Mouse (Mus musculus) embryonic facial prominence, embryonic 13.5 days (tissue): ENCODE measurements around the gene Ccdc8. TPM values are rescaled to one million over a fixed set of nuclear protein-coding genes. Genes with fewer than 3 reads are reported as not detected.

Source experiments
- ATAC-seq: fragments of 200-750 bp; cut with Nextera tagmentation; 2 replicates; pipeline ENCODE4 v1.8.0; 2017; ENCODE audit warnings: low read depth; ENCODE audit not compliant: insufficient number of reproducible peaks, insufficient read depth, low FRiP score, low TSS enrichment
- H3K27ac ChIP-seq: fragments of 300-500 bp; sonication (generic); 2 replicates; pipeline ENCODE4 v1.5.1; 2015; ENCODE audit warnings: moderate library complexity, mild to moderate bottlenecking, inconsistent platforms
- H3K27me3 ChIP-seq: fragments of 300-500 bp; sonication (generic); 2 replicates; pipeline ENCODE4 v1.6.1; 2015; ENCODE audit warnings: mild to moderate bottlenecking, inconsistent platforms
- H3K36me3 ChIP-seq: fragments of 300-500 bp; sonication (generic); 2 replicates; pipeline ENCODE4 v1.6.1; 2015; ENCODE audit warnings: mild to moderate bottlenecking, inconsistent platforms
- H3K4me1 ChIP-seq: fragments of 300-500 bp; sonication (generic); 2 replicates; pipeline ENCODE4 v1.6.1; 2015; ENCODE audit warnings: inconsistent platforms
- H3K4me2 ChIP-seq: fragments of 300-500 bp; sonication (generic); 2 replicates; pipeline ENCODE4 v1.6.1; 2015; ENCODE audit warnings: moderate library complexity, mild to moderate bottlenecking, inconsistent platforms
- H3K4me3 ChIP-seq: fragments of 300-500 bp; sonication (generic); 2 replicates; pipeline ENCODE4 v1.5.1; 2015; ENCODE audit warnings: mild to moderate bottlenecking, inconsistent platforms
- H3K9ac ChIP-seq: fragments of 300-500 bp; sonication (generic); 2 replicates; pipeline ENCODE4 v1.6.1; 2015; ENCODE audit warnings: mild to moderate bottlenecking, inconsistent platforms
- H3K9me3 ChIP-seq: fragments of 300-500 bp; sonication (generic); 2 replicates; pipeline ENCODE4 v1.6.1; 2016; ENCODE audit warnings: inconsistent platforms
- WGBS: fragments of 180-500 bp; shearing (Covaris S2); methylation state at CpG from one replicate; pipeline ENCODE4 v1.1.7; 2015; ENCODE audit warnings: mixed read lengths; 5-methylcytosine and 5-hydroxymethylcytosine counted together
- polyA plus RNA-seq: library from polyadenylated mRNA; unstranded; fragments of >200 nt; fragmentation: Nextera tagmentation; extraction: Ambion mirVana; gene quantifications from 2 replicates; pipeline ENCODE4 v1.2.1, GENCODE M21; 2015

The Ccdc8 gene
- polyA plus RNA-seq = 20.7 and 22.1 TPM in 2 replicates

- no peak for ATAC-seq
- Histone ChIP-seq H3K9me3 (no peaks in the 10 kb centered on the region), H3K9ac (peak within 1 kb of the TSS; percentile 87; the same call in 1 of the 2 replicates), H3K27ac (peak within 1 kb of the TSS; percentile 92), H3K4me2 (peak within 1 kb of the TSS; percentile 86), H3K27me3 (no peaks in the 10 kb centered on the region), H3K4me1 (peaks cover 76% of the 10 kb centered on the region), H3K36me3 (peaks cover 6% of the 10 kb centered on the region), H3K4me3 (peak within 1 kb of the TSS; percentile 68)
- 93% methylated on average over 5 of the region's 5 CpGs for WGBS
These were observed at the start of gene Ccdc8 for GRCm38 (mm10) chr7:16992451-16992807. Ccdc8 (plus strand) TSS chr7:16992708.

DNA sequence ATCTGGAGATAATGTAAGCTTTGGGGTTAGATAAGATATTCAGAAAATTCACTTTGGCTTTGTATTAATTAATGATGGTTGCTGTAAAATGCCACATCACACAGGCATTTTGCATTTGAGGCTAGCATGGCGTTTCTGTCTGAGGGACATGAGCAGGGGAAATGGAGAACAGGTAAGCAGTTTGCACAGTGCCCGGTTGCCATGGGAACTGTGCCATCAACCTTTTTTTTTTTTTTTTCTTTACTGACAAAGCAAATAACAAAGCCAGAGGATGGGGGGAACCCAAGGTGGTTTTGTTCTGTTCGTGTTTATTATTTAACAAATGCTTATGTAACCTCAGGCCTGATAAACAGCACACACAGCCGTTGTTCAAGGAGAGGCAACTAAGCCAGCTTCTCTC is 49.6 kb upstream of the Ccdc8 start:
- no peak for ATAC-seq
- Histone ChIP-seq H3K9me3 (no peaks in the 10 kb centered on the region), H3K4me1 (peaks cover 48% of the 10 kb centered on the region), H3K4me3 (no peak overlapping the region), H3K27ac (no peak overlapping the region), H3K4me2 (no peak overlapping the region), H3K9ac (no peak overlapping the region), H3K36me3 (no peaks in the 10 kb centered on the region), H3K27me3 (peaks cover 32% of the 10 kb centered on the region)
- 57% methylated on average over 4 of the region's 4 CpGs for WGBS

DNA sequence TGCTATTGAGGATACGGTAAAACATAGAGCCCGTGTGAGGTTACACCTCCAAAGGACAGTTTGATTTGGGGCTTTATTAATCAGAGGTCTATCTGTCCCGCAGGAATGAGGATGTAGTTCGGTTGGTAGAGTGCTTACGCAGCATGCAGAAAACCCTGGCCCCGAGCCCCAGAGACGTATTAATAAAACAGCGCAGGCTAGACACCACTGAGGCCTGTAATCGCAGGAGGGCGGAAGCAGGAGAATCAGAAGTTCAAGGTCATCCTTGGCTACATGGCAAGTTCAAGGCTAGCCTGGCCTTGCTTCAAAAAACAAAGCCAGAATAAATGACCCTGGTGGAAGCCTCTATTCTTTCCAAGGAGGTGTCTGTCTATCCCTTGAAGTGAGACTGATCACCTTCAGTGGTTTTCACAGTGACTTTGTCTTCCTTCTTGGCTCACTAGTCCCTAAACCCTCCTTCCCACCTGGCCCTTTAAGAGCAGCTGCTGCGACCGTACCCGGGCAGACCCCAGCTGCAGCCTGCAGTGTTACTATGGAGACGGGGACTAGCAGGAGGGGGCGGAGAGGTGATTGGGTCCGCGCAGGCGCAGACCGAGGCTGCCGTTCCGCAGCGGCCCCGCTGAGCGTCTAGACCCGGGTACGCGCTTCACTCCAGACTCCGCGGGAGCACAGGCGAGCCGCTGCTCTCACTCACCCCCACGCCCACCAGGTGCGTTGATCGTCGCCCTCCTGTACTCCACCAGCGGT is 48.3 kb upstream of the Ccdc8 start, which contains the start of gene Pnmal2:
Gene Pnmal2 (plus strand): TSS at position 622 of the 747 bp plus-strand sequence.
- peaks cover 55% of the 10 kb centered on the region for H3K4me1 ChIP-seq
- peak within 1 kb of the TSS; percentile 87 for H3K4me2 ChIP-seq
- H3K27me3 ChIP-seq = peaks cover 46% of the 10 kb centered on the region
- no peaks in the 10 kb centered on the region for H3K9me3 ChIP-seq
- no peak within 1 kb of the TSS for H3K27ac ChIP-seq
- WGBS = 14% methylated on average over 36 of the region's 36 CpGs
- ATAC-seq = peak; percentile 82
- H3K36me3 ChIP-seq = no peaks in the 10 kb centered on the region
- H3K4me3 ChIP-seq = peak within 1 kb of the TSS; percentile 67
- peak within 1 kb of the TSS; percentile 84 for H3K9ac ChIP-seq

DNA sequence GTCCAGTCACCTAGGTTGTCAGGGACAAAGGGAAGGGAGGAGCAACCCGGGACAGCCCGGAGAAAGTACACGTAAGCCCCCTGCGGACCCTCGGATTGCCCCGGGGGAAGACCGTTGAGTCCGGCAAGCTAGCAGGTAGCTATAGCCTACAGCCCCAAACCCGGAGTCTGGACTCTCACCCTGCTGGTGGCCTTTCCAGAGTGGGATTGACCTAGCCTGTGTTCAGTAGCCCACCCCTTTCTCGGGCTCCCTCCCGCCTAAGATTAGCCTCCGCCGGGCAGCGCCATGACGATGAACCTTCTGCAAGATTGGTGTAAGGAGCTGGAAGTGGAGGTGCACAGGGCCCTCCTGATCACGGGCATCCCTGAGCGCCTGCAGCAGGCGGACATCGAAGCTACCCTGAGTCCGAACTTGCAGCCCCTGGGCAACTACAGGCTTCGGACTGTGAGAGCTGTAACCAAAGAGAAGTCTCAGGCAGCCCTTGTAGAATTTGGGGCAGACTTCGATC is 47.6 kb upstream of the Ccdc8 start:
- ATAC-seq = no peak; the same call in 1 of the 2 replicates
- H3K4me2 ChIP-seq = peak overlapping the region; percentile 87
- peak overlapping the region; percentile 67 for H3K4me3 ChIP-seq
- H3K27ac ChIP-seq = no peak overlapping the region
- no peaks in the 10 kb centered on the region for H3K36me3 ChIP-seq
- no peaks in the 10 kb centered on the region for H3K9me3 ChIP-seq
- peaks cover 52% of the 10 kb centered on the region for H3K27me3 ChIP-seq
- H3K9ac ChIP-seq = peak overlapping the region; percentile 84
- under 1% methylated on average over 22 of the region's 22 CpGs for WGBS
- peaks cover 59% of the 10 kb centered on the region for H3K4me1 ChIP-seq

- Histone ChIP-seq H3K4me3 (peak overlapping the region; percentile 67), H3K36me3 (no peaks in the 10 kb centered on the region), H3K4me1 (peaks cover 59% of the 10 kb centered on the region), H3K4me2 (peak overlapping the region; percentile 87), H3K27ac (no peak overlapping the region), H3K9me3 (no peaks in the 10 kb centered on the region), H3K27me3 (peaks cover 53% of the 10 kb centered on the region), H3K9ac (peak overlapping the region; percentile 84)
- WGBS = 15% methylated on average over 17 of the region's 17 CpGs
- no peak for ATAC-seq
These were observed 47.1 kb upstream of the Ccdc8 start for GRCm38 (mm10) chr7:16945419-16945818.

DNA sequence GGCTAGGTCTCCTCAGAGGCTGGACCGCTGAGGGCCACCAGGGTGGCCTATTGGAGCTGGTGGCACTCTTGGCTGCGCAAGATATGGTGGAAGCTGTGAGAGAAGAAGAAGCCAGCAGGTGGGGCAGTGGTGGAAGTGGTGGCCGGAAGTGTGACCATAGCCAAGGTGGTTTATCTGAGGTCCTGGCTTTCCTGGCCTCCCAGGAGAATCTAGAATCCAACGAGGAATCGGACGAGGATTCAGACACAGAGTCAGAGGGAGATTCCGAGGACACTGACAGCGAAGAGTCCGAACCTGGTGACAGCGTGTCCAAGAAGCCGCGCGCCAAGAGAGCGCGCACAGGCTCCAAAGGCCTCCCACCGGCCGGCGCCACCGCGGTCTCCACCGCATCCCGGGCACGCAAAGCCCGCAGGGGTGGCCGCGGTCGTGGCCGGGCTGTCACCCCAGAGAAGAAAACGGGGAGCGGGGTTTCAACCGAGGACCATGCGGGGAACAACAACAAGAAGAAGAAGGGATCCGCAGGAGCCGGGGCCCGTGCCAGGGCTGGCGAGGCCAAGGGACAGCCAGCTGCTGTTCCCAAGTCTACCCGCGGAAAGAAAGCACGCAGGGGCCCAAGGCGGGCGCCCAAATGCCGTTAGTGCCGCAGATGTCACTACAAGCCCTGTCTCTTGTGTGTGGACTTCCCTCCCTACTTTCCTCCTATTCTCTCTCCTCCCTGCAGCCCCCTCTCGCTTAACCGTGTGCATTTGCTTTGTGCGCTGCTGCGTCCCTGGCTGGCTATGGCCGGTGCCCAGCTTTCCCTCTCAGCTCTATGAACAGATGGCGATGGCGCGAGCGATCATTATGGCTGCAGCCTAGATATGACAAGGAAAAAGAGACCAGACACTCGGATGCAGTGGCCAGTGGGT is 45.8 kb upstream of the Ccdc8 start:
- Histone ChIP-seq H3K4me2 (peak overlapping the region; percentile 87), H3K27ac (no peak overlapping the region), H3K36me3 (no peaks in the 10 kb centered on the region), H3K4me1 (peaks cover 62% of the 10 kb centered on the region), H3K4me3 (peak overlapping the region; percentile 67), H3K9ac (peak overlapping the region; percentile 64), H3K27me3 (peaks cover 53% of the 10 kb centered on the region), H3K9me3 (no peaks in the 10 kb centered on the region)
- WGBS = 2% methylated on average over 53 of the region's 53 CpGs
- ATAC-seq = no peak

- Histone ChIP-seq H3K36me3 (no peaks in the 10 kb centered on the region), H3K27me3 (peaks cover 53% of the 10 kb centered on the region), H3K9me3 (no peaks in the 10 kb centered on the region), H3K9ac (no peak overlapping the region; the same call in 1 of the 2 replicates), H3K4me1 (peaks cover 62% of the 10 kb centered on the region), H3K4me2 (peak overlapping the region; percentile 87), H3K27ac (no peak overlapping the region), H3K4me3 (peak overlapping the region; percentile 67)
- 14% methylated on average over 21 of the region's 22 CpGs for WGBS
- ATAC-seq = no peak
These were observed 45.1 kb upstream of the Ccdc8 start for GRCm38 (mm10) chr7:16947349-16947895.

- peaks cover 62% of the 10 kb centered on the region for H3K4me1 ChIP-seq
- peaks cover 53% of the 10 kb centered on the region for H3K27me3 ChIP-seq
- H3K4me2 ChIP-seq = peak overlapping the region; percentile 87
- H3K36me3 ChIP-seq = no peaks in the 10 kb centered on the region
- no peaks in the 10 kb centered on the region for H3K9me3 ChIP-seq
- H3K4me3 ChIP-seq = no peak overlapping the region
- H3K27ac ChIP-seq = no peak overlapping the region
- 0 out of 2 replicates have a peak overlapping the region, but pooled peaks have one; percentile 12 for H3K9ac ChIP-seq
- peak; percentile 22; the same call in 1 of the 2 replicates for ATAC-seq
- 11% methylated on average over 4 of the region's 4 CpGs for WGBS
These were observed 44.5 kb upstream of the Ccdc8 start for GRCm38 (mm10) chr7:16947959-16948361.

- no peak overlapping the region for H3K27ac ChIP-seq
- no peak overlapping the region for H3K4me2 ChIP-seq
- H3K36me3 ChIP-seq = no peaks in the 10 kb centered on the region
- no peak for ATAC-seq
- WGBS = 57% methylated on average over 8 of the region's 8 CpGs
- peaks cover 53% of the 10 kb centered on the region for H3K27me3 ChIP-seq
- no peak overlapping the region for H3K9ac ChIP-seq
- H3K4me1 ChIP-seq = peaks cover 60% of the 10 kb centered on the region
- H3K9me3 ChIP-seq = no peaks in the 10 kb centered on the region
- no peak overlapping the region for H3K4me3 ChIP-seq
These were observed 43.5 kb upstream of the Ccdc8 start for GRCm38 (mm10) chr7:16948923-16949458.

DNA sequence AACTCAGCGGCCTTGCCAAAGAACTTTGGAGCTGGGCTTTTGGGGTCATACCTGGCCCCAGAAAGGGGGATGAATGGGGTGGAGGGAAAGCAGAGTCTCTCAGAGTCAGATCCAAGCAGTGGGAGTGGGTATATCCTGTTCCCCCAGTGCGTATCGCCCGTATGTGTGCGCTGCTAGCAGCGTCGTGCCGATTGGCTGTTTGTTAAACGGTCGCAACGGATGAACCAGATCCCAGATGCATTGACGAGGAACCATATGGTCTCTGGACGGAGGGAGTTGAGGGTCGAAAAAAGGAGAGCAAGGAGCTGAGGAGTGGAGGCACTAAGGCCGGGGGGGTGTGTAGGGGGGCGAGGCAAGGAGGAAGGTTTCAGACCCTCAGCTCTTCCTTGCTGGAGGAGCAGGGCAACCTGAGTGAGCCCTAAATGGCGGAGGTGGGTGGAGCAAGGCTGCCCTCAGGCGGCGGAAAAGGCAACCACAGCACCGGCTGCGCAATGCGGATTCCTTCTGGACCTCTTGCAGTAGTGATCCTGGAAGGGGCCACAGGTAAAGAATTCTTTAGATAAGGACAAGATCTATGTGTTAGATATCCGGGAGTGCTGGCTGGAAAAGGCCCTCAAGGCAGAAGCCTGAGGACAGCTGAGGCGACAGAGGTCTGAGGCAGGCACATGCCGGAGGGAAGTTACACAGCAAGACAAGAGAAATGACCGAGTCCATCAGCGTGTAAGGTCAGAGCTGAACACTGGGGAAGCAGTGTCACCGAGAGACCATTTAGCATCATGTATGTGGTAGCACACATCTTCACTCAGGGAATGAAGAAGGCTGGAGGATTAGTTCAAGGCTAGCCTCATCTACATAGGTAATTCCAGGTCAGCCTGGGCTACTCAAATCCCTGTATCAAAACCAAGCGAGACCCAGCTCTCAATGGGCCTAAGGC is 42.3 kb upstream of the Ccdc8 start:
- H3K27ac ChIP-seq = no peak overlapping the region
- peaks cover 47% of the 10 kb centered on the region for H3K27me3 ChIP-seq
- H3K36me3 ChIP-seq = no peaks in the 10 kb centered on the region
- H3K9ac ChIP-seq = peak overlapping the region; percentile 59
- 11% methylated on average over 29 of the region's 29 CpGs for WGBS
- H3K4me1 ChIP-seq = peaks cover 51% of the 10 kb centered on the region
- peak overlapping the region; percentile 41 for H3K4me3 ChIP-seq
- H3K9me3 ChIP-seq = no peaks in the 10 kb centered on the region; the same call in 1 of the 2 replicates
- 0 out of 2 replicates have a peak, but pooled peaks have one; percentile 18 for ATAC-seq
- H3K4me2 ChIP-seq = peak overlapping the region; percentile 66
